Mouse (Mus musculus) C2C12 (cell line): ENCODE results near the gene Nlrx1.
"Not testable (repeated sequence)": the region's sequence is repeated elsewhere in the genome, so short reads cannot be mapped to it uniquely, and the experiment has no call there.

Experiments
- CTCF ChIP-seq: IDR thresholded peaks from one replicate; pipeline ENCODE4 v1.5.1; 2011; ENCODE audit not compliant: control insufficient read depth, insufficient read depth, insufficient read length
- USF1 ChIP-seq: IDR thresholded peaks from one replicate; pipeline ENCODE4 v1.6.1; 2011; ENCODE audit warnings: low read depth, mild to moderate bottlenecking, control low read depth, moderate library complexity

DNA sequence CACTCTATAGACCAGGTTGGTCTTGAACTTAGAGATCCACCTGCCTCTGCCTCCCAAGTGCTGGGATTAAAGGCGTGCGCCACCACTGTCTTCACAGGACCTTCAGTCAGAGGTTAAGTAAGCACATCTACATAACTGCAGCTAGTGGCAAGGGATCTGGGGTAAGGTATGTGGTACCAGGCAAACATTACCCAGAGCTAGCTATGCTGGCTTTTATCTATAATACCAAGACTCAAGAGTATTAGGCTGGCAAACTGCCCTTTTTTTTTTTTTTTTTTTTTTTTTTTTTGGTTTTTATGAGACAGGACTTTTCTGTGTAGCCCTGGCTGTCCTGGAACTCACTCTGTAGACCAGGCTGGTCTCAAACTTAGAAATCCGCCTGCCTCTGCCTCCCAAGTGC is 31.6 kb upstream of the Nlrx1 start:
- not testable (repeated sequence) for TF ChIP-seq CTCF, USF1
